Mouse (Mus musculus) skeletal muscle tissue, adult 2 months (tissue): ENCODE results near the gene Grap2.

Source experiments
- DNase-seq: peaks from one replicate; pipeline ENCODE4 v3.0.0-alpha.2; 2012; ENCODE audit warnings: low read depth, low spot score

The Grap2 gene

DNA sequence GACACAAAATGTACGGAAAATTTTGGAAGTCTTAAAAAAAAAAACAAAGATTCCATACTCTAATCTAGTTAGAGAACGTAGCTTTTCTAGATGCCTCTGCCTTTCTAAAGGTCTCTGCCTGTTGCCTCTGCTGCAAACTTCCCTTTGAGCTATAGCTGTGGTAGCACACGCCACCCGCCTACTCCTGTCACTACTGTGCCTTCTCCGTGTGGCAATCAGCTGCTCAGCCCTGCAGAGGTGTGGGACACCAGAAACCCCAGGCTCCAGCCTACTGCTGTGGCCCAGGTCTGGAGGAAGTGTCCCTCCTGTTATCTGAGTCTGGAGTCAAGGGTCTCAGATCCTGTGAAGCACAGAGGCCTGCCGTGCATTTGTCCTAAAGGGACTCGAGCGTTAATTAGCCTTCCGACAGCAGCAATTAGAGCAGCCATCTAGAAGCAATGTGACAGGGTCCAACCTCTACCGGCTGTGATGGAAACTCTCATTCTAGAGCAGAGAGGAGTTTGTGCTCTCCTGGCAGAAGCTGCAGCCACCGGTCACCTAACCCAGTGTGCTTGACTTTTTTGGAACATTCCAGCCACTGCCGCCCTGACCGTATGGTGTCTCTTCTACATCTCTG, 64.5 kb downstream of the Grap2 start:
- no peak for DNase-seq

DNA sequence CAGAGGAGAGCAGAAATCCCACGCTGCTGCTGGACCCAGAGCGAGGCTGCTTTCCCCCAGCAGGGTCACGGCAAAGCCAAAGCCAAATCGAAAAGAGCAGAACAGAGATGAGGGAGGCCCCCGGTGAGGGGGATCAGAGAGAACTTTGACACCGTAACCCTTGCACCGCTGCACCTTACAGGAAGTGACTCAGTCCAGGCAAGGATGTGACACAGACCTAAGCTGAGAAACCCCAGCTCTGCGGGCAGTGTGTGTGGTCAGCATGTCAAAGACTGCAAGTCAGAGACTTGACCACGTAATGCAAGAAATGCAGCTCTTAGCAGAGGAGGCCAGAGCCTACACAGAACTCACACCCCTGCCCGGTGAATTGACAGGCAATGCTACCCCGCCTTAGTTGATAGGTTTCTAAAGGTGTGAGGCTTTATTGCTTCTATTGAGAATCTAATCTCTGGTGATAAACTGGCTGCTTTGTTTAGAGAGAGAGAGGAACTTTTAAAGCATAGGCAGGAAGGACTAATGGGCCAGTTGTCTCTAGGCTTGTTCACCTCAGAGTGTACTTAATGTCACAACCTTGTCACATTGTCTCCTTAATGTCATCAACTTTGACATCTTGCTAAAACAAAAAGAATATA, 66.8 kb downstream of the Grap2 start:
- DNase-seq: no peak

DNA sequence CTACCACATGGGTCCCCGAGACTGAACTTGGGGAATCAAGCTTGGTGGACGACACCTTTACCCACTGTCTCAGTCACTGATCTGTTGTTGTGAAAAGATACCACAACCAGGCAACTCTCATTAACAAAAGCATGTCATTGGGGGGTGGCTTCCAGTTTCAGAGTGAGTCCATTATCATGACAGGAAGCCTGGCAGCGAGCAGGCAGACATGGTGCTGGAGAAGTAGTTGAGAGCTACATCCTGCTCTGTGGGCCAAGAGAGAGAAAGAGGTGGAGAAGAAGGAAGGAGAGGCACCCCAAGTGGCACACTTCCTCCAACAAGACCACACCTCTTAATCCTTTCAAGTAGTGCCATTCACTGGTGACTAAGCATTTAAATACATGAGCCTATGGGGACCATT, 67.5 kb downstream of the Grap2 start:
- DNase-seq: no peak

DNA sequence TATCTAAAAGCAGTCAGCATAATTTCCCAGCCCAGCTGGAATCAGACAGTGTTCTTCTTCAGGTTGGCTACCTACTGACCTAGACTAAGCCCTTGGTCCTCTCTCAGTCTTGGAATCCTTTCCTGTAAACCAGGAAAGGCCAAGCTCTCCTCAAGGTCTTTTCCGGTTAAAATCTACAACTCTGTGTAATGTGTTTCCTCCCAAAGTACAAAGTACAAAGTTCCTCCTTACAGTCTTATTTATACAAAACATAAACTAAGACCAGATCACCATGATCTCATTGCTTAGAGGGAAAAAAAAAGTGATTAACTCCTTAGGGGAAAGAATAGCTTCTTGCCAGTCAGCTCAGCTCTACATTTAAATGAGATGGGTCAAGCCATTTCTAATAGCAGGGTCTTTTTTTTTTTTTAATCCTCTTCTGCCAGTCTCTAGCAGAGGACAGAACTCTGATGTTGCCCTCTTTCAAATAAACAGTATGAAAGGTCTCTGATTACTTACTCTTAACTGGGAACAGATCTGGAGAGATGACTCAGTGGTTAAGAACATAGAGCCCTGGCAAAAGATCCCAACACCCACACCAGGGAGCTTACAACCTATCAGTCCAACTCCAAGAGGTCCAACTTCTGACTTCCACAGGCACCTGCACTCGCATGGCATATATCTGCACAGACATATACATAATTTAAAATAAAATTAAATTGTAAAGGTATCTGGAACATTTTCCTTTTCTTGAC, 69.5 kb downstream of the Grap2 start:
- DNase-seq: no peak

DNA sequence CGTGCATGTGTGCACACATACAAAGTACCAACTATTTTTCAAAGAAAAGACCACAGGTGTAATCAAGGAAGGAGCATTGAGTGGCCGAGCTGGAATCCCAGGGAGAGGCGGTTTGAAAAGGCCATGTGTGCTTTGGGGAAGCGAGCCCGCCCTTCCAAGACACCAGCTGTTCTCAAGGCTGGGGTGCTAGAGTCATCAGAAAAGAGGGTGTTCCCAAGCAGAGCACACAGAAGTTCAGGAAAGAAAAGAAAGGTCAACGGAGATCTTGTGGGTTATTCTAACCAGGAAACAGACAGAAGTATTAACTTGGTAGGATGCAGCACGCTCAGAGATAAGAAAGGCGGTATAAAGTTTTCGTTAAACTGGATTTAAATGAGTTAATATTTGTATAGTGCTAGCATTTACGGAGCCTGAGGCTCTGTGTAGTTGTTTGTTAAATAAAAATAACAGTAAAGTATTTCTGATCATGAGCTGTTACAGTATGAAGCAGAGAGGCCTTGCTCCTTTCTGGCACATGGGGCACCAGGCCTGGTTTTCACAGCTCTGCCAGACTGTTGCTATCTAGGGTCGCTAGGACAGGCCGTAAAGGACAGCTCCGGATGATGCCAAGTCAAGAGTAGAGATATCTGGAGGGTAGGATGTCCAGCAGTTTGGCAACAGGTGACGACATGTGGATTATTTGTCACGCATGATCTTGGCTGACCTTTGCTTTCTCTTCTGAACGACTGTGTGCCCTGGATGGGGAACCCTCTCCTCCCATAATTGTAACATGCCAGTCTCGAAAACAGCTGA, 72.8 kb downstream of the Grap2 start:
- no peak for DNase-seq

DNA sequence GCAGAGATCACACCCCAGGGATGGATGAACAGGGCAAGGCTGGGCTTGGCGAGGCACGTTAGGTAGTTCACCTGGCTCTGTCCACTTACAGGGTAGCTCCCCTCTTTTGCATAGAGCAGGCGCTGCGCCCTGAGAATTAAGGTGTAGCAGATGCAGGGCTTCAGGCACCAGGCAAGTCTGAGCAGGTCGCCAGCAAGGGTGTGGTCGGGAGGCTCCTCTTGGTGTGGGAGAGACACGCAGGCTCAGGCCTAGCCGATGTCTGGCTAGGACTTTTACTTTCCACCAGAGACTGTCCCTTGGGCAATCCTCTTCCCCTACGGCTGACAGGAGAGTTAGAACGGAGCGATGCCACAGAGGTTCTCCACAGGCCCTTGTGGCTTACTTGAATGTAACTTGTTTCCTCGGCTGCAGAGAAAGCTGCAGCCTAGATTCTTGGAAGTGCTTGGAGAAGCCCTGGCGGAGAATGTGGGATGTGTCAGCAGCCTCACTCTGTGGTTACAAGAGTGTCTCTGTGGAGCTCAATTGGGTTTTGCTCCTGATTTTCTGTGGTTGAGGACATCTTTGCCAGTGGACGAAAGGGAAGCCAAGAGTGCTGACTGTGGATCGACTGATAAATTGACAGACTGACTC, 76.7 kb downstream of the Grap2 start:
- no peak for DNase-seq

DNA sequence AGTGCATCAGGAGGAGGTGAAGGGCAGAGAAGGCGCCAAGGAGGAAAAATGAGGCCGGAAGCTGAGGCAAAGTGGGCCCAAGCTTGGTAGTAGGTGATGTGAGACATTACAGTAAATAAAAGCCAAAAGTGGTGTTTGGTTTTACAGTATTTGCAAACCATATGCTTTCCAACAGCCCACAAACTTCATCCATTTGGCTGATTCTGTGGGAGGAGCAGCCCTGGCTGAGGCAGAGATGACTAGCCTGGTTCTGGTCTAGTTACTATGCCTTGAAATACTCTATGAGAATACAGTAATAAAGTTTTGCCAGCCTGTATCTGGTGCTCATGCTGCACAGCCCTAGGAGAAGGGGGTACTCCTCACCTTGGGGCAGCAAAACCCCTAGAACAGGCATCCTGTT, 78.0 kb downstream of the Grap2 start:
- no peak for DNase-seq

DNA sequence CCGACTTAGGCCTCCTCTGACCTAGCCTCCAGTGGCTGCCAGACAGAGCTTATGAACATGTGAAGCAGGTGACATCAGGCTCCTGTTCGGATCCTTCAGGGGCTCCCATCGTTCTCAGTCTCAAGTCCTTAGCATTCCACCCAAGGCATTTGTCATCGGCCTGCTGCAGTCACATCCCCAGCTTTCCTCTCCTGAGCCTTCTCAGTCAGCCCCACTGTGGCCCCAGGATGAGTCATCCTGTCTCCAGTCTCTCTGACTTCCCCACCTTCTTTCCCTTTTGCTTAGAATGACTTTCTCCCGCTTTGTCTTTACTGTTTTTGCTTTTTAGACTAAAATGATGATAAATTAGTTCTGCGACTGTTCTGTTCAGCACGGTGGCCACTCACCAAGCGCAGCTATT, 81.5 kb downstream of the Grap2 start:
- no peak for DNase-seq

DNA sequence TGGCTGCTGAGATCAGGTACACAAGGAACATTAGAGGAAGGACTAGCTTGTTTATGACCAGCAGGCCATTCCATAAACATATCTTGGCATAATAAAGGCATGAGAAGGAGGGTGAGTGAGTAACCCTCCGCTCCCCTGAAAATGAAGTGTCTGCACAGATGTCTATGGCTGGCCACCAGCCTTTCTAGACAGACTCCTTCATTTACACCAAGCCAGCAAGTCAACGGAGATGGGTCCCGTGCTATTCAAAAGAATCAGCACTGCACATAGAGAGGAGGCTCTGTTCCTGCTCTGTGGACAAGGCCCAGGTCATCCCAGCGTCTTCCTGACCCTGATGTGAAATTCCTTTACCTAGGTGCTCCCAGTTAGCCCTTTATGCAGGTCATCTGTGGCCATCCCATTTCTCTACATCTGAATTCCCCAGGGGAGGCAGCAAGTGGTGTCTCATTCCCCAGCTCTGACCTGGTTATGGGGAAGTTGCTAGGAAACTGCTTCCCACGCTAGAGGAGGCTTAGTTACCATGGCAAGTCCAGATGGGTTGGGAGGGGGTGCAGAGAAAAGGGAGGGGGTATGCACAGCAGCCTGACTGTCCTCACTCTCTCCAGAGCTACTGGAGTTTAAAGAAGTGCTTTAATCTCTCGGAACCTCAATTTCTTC, 86.5 kb downstream of the Grap2 start:
- no peak for DNase-seq

DNA sequence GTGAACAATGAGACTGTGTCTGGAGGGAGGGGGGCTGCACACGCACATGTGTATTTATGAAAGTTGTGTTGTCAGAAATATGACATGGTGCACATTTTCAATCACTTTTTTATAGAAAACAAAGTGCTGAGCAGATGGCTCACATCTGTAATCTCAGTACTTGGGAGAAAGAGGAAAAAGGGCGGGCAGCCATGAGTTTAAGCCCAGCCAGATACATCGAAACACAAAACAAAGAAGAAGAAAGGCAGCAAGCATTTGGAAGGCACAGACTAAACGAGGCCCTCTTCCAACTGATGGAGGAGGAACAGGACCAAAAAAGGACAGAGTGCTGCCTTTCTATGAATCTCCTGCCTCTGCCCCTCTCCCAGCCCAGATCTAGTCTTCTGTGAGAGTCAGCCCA, 88.6 kb downstream of the Grap2 start:
- no peak for DNase-seq

DNA sequence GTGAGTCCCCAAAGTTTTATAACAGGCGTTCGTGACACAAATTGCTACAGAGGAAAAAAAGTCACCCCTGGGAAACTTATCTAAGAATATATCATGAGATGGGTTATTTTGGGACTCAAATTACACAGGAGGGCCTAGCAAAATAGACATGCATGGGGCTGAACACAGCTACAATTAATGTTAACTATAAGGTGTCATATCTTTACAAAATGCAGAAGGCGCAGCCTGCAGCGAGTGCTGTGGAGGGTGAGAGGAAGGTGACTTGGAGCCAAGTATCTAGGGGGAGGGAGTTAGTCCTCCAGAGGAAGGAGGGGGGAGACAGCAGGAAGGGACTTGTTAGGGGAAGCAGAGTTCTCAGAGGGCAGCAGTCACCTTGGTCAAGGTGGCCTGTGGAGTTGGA, 92.0 kb downstream of the Grap2 start:
- no peak for DNase-seq

DNA sequence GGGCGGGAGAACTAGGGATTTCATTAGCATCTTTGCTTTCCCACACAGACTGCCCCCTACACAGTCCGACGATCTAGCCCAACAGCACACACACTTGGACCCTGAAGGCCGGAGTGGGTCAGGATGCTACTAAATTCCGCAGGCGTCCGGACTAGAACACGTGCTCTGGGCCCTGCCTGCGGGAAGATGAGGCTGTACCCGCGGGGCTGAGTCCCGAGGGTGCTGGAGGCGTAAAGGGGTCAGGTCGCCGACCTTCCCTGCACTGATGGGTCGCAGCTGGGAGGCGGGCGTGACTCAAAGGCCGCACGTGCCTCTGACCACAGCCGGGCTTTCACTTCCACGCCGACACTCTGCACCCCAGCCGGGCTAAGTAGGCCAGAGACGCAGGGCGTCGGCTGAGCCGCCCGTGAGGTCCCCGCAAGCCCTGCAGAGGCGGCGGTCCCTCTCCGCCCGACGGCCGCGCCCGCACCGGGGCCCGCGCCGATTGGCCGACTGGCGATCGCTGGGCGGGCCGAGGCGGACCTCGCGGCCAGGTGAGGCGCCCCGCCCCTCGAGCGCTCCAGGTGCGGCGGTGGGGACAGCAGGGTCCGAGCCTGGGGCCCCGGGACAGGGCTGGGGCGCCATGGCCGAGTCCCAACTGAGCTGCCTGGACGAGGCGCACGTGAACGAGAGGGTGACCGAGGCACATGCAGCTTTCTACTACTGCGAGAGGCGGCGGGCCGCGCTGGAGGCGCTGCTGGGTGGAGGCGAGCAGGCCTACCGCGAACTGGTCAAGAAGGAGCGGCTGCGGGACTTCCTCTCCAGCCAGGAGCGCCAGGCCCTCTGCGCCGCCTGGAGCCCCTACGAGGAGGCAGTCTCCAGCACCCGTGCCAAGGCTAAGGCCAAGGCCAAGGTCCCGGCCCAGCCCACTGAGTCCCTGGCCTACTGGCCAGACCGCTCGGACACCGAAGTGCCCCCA, 99.2 kb downstream of the Grap2 start, which contains the start of gene Fam83f:
TSS of gene Fam83f (plus strand) at position 553 of the 958 bp plus-strand sequence.
- peak; percentile 43 for DNase-seq

DNA sequence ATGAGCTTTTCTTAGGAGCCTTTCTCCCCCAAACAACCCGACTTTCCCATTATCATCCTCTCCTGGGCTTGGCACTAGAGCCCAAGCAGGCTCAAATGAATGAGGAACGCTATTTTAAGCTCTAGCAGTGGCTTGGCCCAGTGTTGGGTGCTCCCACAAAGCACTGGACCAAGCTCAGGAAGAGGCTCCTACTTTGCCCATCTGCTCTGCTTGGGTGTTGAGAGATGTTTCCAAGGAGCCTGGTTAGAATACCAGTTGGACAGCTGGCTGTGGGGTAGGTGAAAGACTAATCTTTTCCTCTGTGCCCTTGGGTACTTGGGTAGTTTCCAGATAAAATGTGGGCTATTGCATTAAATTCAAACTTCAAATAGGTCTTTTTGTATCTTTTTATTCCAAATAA, 100.4 kb downstream of the Grap2 start:
- no peak for DNase-seq

DNA sequence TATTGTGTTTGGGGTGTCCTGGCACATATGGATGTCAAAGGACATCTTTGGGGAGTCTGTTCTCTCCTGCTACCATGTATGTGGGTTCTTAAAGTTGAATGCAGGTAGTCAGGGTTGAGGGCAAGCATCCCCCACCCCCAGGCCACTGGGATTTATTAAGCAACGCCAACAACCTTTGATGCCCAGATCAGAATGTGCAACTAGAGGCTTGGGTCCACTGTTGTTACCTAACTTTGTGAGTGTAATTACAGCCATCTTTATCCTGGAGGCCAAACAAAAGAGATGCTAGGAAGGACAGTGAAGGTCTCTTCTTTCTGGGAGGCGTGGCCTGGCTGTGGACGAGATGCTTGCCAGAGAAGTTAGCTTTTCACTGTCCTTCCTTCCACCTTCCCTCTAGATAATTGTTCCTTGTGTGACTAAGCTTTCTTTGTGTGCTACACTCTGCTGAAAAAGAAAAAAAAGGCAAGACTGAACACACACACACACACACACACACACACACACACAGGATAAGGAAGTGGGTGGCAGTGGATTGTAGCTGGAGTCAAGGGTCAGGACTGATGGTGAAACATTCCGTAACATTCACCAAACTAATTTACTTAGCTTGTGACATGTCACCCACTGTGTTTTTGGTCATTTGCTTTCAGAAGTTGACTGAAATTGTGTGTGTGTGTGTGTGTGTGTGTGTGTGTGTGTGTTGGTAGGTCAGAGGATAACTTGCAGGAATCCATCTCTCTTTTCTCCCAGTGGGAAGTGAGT, 101.1 kb downstream of the Grap2 start:
- no peak for DNase-seq

DNA sequence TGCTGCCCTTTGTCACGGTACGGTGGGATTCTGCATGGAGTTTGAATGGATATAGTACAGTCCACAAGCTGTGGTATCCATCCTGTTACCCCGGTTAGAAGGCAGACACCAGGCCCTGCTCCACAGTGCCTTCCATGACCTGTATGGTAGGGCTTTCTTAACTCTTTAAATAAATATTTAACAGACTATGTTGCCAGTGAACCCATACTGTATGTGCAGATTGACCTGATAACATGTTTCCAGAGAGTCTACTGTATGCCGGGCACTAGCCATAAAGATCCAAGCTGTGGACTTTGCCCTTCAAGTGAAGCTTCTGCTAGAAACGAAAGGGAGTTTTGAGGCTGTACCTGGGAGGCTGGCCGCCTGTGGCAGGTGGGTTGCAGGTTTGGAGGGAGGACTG, 102.3 kb downstream of the Grap2 start:
- DNase-seq: no peak

DNA sequence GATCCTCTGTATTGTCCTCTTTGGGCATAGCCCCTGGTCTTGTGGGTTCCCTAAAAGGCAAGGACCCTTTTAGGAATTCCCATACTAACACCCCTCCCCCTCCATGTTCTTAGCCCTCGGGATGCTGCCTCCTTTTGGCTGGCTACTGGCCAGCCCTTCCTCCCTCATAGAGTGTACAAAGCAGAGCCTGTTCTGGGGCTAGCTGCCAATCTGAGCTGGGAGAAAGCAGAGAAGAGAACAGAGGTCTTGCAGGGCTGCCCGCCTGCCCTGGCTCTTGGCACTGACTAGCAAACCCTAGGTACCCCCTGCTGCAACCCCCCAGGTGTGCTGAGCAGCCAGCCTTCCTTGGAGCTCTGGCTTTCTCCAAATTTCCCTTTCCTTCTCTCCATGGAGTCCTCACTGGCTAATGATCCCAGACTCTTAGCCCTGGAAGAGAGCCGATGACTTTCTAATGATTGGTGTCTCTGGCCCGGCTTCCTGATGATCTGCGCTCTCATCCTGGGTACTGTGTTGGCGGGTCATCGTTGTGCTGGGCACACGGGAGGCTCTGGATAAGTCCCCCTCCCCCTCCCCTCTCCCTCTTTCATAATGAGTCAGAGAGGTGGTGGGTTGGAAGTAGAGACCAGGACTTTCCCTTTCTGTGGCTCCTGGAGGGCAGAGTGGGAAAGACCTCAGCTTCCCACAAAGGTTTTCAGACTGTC, 107.3 kb downstream of the Grap2 start:
- DNase-seq: no peak

DNA sequence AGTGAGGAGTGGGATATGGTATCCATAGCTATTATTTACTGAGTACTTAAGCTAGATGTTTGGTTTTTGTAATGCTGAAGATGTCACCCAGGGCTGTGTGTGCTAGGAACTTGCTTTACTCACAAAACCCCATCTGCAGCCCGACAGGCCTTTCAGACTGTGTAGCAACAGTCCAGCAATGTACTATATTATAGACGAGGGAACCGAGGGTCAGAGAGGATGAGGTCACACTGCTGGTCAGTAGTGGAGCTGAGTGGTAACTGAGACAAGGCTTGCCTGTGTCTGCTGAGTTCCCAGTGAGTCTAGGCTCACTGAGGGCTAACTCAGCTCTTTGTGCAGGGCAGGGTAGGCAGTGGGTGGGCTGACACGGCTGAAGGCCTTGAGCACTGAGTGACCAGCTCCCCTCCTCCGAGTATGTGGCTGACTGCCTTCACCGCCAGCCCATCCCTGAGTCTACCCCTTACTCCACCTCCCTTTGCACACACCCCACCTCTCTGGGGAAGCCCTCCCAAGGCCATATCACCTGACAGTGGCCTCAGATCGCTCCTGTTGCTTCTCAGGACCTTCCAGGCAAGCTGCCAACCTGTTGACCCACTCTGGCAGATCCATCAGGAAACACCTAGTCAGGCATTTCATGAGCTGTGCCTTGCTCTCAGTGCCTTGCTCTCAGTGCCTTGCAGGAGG, 108.1 kb downstream of the Grap2 start:
- DNase-seq: no peak

DNA sequence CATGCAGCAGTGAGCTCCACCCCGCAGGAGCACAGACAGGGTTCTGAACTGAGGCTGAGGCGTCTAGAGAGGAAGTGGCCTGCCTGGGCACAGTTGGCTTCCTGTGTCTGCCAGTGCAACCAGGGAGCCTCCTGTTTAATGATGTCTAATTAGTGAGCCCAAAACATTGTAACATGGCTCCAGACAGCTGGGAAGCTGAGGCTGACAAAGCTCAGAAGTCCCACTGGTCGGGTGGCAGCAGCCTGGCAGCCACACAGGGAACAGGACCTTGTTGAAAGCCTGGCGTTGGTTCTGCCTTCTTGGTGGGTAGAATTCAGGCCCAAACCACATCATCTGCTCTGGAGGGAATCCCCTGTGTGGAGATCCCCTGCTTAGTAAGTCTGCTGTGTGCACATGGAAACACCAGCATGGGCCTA, 109.1 kb downstream of the Grap2 start:
- no peak for DNase-seq
